Mouse (Mus musculus): Measurements from ENCODE around the gene Bmper.

DNA sequence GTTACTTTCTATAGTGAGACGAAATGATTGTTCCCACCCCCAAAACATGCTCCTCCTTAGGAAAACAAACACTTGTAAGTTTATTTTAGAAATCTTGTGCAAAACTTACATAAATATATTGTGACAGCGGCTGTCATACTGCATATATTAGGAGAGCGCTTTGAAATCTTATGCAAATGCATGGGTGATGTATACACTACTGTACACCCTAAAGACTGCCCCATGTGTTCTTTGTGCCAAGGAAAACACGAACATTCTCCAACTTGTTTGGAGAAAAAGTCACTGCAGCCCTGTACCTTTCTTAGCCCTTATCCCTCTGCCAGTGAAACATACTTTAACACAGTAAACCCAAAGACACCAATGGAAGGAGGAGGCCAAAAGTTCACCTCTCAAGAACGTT, 126.7 kb downstream of the Bmper start:
- no peak for TF ChIP-seq TAL1 (IDR thresholded peaks at IDR 0.05; ENCODE audit: low read length)
- TF ChIP-seq GATA1 (IDR thresholded peaks at IDR 0.05; ENCODE audit: low read length), result no peak

Measured in erythroblast, embryonic 14.5 days (primary cell).